Mouse (Mus musculus) embryonic stem cell, embryonic (primary cell): ENCODE data around the gene Nlgn3.

Experiments used
- CTCF ChIA-PET, 4 experiments: fragments of 300-600 bp in 2 of 4; fragments of 350-600 bp in 2 of 4; sonication (Branson Sonifier 250); formaldehyde crosslinking; loops; one replicate each; lab custom pipeline; 2022; ENCODE audit warnings: inconsistent platforms in 2 of 4; lab: Charles Lee
- POLR2A ChIA-PET, 4 experiments: fragments of 300-600 bp in 2 of 4; fragments of 350-600 bp in 2 of 4; sonication (Branson Sonifier 250); formaldehyde crosslinking; loops; one replicate each; lab custom pipeline; 2022; ENCODE audit warnings: antibody characterized with exemption in 4 of 4, inconsistent platforms in 1 of 4; lab: Charles Lee

Nlgn3 gene

DNA sequence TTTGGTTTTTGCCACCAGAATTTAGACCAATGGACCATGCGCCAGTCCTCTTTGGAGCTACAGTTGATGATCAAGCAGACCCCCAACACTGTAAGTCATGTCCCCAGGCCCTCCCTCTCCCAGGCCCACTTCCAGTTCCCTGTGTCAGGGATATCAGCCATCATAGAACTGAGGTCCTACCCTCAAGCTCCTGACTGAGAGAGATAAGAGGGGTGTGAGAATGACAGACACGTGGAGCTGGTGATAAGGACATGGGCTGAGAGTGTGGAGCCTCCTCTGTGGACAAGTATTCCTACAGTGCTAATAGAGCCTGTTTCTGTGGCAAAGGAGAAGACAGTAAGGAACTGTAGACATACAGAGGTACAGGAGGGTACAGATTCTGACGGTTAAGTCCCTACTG lies 11.4 kb upstream of the Nlgn3 start:
- ChIA-PET POLR2A (interaction anchor here in 2 of 4 experiments (1.2 to 1.9 kb wide), 2 partner anchors 44 to 203 kb away, joined by 4 to 7 read pairs; no protein-coding TSS in a partner anchor), CTCF (interaction anchor here in 1 of 4 experiments (1.5 kb wide), 1 partner anchor 14 kb away, joined by 3 read pairs; no protein-coding TSS in a partner anchor)

- CTCF ChIA-PET = no interaction called here
- POLR2A ChIA-PET = interaction anchor here in 1 of 4 experiments (1.3 kb wide), 1 partner anchor 44 kb away, joined by 4 read pairs; no protein-coding TSS in a partner anchor
Observed at GRCm38 (mm10) chrX:101288432-101288831, 10.5 kb upstream of the Nlgn3 start.

GRCm38 (mm10) chrX:101289037-101289436 lies 9.9 kb upstream of the Nlgn3 start:
- ChIA-PET POLR2A (interaction anchor here in 1 of 4 experiments (1.3 kb wide), 1 partner anchor 44 kb away, joined by 4 read pairs; no protein-coding TSS in a partner anchor), CTCF (no interaction called here)

DNA sequence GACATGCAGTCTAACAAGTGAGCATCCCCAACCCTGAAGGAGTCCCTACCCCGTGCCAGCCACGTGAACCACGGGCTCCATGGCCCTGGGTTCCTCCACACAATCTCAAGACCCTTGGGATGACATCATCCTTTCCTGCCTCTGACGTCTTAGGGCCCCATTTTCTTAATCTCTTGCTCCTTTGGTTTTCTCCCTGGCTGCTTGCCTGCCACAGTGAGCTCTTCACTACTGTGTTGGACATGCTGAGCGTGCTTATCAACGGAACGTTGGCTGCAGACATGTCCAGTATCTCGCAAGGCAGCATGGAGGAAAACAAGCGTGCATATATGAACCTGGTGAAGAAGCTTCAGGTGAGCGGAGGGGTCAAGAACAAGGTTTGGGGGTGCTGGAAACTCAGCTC lies 8.9 kb upstream of the Nlgn3 start:
- ChIA-PET POLR2A (no interaction called here), CTCF (interaction anchor here in 2 of 4 experiments (0.6 to 0.7 kb wide), 2 partner anchors 9 to 196 kb away, joined by 3 to 4 read pairs; partner anchors contain the start of gene Nlgn3 (in 1 of the 2))

DNA sequence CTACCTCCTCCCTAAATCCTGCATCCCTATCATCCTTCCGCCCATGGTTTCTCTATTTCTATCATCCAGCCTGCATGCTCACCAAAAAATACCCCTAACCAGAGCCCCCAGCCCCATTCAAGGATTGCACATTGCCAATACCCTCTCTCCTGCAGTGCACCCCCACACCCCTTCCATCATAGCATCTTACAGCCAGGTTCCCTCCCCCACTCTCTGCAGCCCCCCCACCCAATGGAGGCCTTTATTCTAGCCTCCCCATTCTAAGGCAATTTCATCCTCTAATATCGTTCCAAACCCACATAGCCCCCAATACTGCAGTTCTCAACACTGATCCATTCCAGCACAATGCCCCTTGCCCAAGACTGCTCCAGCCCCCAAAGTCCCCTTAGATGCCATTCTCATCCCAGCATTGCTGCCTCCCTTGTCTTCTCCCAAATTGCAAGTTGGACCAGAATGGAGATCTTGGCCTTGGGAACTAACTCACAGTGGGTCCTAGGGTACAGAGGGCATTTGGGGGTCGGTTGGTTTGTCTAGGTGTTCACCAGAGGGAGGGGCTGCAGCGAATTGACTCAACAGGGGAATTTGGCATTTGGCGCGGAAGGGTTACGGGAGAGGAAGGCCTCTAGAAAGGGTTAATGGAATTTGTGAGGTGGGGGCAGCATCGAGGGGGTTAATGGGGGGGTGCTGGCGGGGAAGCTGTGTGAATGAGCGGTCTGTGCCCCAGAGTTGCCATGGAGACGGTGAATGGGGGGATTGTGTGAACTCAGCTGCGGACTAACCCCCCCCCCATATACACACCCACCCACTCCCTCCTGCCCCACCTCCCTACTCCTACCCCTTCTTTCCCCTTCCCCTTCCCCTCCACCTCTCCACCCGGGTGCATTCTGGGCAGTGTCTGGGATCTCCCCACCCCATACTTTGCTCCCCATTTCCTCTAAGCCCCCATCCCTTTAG lies 782 bp downstream of the Nlgn3 start:
- POLR2A ChIA-PET = interaction anchor here in 3 of 4 experiments (0.6 to 1.4 kb wide), 9 partner anchors 26 to 485 kb away, joined by 3 to 6 read pairs (median 4); partner anchors contain the start of genes Foxo4 (in 1 of the 3) and Med12 (in 1 of the 3)
- CTCF ChIA-PET = interaction anchor here in 1 of 4 experiments (0.7 kb wide), 1 partner anchor 183 kb away, joined by 3 read pairs; no protein-coding TSS in a partner anchor

DNA sequence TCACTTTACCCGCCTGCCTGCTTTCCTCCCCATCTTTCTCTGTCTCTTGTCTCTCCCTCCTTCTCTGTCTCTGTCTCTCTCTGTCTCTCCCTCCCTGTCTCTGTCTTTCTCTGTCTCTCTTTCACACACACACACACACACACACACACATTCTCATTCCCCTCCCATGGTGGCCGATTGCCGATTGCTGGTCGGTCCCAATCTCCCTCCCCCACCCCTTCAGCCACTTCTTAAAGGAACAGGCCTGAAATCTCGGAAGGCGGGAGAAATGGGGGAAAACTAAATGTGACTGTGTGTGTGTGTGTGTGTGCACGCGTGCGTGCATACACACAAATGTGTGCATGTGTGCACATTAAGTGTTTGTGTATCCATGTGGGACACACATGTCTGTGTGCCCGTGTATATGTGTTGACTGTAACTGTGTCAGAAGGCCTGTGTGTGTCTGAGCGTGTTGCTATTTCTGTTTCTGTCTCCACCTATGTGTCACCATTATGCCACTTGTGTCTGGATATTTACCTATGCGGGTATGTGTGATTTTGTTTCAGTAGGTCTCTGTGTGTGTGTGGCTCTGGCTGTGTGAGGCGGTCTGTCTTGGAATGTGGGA lies 1.6 kb downstream of the Nlgn3 start:
- POLR2A ChIA-PET = no interaction called here
- CTCF ChIA-PET = no interaction called here

DNA sequence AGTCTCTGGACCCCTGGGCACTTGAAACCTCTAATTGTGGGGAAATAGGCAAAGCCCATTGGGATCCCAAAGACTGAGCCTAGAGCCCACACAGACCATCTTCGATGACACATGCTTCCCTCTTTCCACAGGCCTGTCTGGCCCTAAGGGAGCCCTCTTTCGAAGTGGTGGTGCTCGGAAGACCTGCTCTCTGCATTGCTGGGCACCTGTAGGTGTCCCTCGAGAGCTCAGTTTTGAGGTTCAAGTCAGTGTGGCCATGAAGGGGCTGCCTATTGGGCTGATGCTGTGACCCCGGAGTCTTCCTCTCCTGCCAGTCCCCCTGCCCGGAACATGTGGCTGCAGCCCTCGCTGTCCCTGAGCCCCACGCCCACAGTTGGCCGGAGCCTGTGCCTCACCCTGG lies 2.7 kb downstream of the Nlgn3 start:
- POLR2A ChIA-PET = interaction anchor here in 2 of 4 experiments (1.2 kb wide), 2 partner anchors 30 to 49 kb away, joined by 3 read pairs; no protein-coding TSS in a partner anchor
- CTCF ChIA-PET = interaction anchor here in 1 of 4 experiments (0.8 to 1.2 kb wide), 2 partner anchors 14 to 17 kb away, joined by 3 read pairs; no protein-coding TSS in a partner anchor

DNA sequence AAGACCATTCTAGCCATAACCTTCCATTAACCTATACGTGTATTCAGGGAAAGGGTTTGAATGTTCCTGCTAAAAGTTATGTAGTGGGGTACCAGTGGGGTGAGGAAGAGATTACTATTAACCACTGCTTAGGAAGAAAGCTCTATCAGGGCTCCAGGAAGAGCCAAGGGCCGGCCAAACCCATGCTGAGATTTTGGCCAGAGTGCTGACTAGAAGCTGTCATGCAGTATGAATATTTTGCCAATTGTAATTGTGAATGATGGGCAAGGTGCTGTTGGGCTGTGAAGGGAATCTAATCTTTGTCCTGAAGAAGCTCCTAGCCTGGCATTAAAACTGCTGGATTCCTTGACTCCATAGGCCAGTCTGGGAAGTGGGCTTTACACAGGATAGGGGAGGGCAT lies 5.7 kb downstream of the Nlgn3 start:
- ChIA-PET CTCF (interaction anchor here in 1 of 4 experiments (0.9 kb wide), 1 partner anchor 184 kb away, joined by 3 read pairs; no protein-coding TSS in a partner anchor), POLR2A (interaction anchor here in 2 of 4 experiments (0.9 to 1.6 kb wide), 5 partner anchors 8 to 48 kb away, joined by 3 to 7 read pairs (median 3); partner anchors contain the start of gene Med12 (in 2 of the 2))

DNA sequence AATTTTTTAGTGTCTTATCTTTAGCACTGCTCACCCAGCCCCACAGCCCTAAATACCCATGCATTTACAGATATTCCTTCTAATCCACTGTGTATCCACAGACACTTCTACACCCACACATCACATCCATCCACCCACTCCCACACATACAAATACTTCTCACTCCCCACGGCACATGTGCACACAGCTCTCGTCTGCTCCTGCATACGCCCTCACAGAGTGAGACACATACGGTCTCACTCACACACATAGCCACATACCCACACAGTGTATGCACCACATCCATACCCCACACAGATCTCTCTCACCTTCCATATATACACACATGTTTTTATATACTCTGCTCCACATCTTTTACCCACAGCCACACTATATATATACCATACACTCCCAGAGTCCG lies 10.3 kb downstream of the Nlgn3 start:
- ChIA-PET POLR2A (no interaction called here), CTCF (interaction anchor here in 1 of 4 experiments (0.6 kb wide), 1 partner anchor 58 kb away, joined by 5 read pairs; no protein-coding TSS in a partner anchor)

DNA sequence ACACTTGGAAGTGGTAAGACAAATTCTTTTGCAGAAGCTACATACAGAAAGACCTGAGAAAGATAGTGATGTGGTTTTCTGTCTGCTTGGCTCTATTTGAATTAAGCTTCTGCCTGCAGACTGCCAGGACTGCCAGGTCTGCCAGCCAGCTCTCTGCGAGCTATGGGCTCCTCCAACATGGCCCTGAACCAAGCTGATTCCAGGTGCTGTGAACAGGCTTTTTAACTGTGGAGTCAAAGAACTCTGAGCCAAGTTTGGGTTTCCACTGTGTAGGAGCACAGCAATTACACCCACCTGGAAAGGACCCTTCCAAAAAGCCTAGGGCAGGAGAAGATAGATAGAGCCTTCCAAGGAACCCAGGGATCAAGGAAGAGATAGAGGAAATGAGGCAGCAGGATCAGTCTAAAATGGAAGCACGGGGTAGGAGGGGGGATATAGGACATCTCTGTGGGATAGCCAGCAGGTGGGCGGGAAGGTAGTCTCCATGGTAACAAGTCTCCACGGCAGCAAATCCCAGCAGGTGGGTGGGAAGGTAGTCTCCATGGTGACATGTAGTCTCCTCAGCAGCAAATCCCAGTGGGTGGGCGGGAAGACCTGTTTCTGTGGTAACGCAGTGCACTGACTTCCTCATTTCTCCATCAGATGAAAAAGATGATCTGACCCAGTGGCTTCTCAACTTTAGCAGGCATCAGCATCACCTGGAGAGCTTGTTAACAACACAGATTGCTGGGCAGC lies 14.8 kb downstream of the Nlgn3 start:
- POLR2A ChIA-PET = interaction anchor here in 2 of 4 experiments (0.6 to 1.0 kb wide), 2 partner anchors 10 to 19 kb away, joined by 3 read pairs; no protein-coding TSS in a partner anchor
- CTCF ChIA-PET = interaction anchor here in 1 of 4 experiments (0.7 kb wide), 1 partner anchor 16 kb away, joined by 3 read pairs; no protein-coding TSS in a partner anchor

DNA sequence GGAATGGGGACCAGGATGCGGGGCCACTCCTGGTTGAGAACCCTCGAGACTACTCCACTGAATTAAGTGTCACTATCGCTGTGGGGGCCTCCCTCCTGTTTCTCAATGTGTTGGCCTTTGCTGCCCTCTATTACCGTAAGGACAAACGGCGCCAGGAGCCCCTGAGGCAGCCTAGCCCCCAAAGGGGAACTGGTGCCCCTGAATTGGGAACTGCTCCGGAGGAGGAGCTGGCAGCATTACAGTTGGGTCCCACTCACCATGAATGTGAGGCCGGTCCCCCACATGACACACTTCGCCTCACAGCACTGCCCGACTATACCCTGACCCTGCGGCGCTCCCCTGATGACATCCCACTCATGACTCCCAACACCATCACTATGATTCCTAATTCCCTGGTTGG lies 20.8 kb downstream of the Nlgn3 start:
- POLR2A ChIA-PET = interaction anchor here in 2 of 4 experiments (1.1 to 4.4 kb wide), 2 partner anchors 10 to 13 kb away, joined by 6 to 21 read pairs; no protein-coding TSS in a partner anchor
- CTCF ChIA-PET = interaction anchor here in 2 of 4 experiments (0.6 kb wide), 2 partner anchors 157 to 188 kb away, joined by 3 to 6 read pairs; no protein-coding TSS in a partner anchor

- ChIA-PET POLR2A (interaction anchor here in 2 of 4 experiments (0.6 to 1.4 kb wide), 5 partner anchors 41 to 242 kb away, joined by 3 to 11 read pairs (median 3); no protein-coding TSS in a partner anchor), CTCF (interaction anchor here in 2 of 4 experiments (0.5 to 1.3 kb wide), 6 partner anchors 26 to 195 kb away, joined by 3 to 4 read pairs (median 4); no protein-coding TSS in a partner anchor)
Observed at GRCm38 (mm10) chrX:101325989-101326899, 27.3 kb downstream of the Nlgn3 start.

- ChIA-PET POLR2A (interaction anchor here in 2 of 4 experiments (0.7 to 5.2 kb wide), 15 partner anchors 9 to 252 kb away, joined by 3 to 74 read pairs (median 3); partner anchors contain the start of genes Foxo4 (in 2 of the 2), Slc7a3 (in 2 of the 2), Med12 (in 1 of the 2) and Nlgn3 (in 1 of the 2)), CTCF (interaction anchor here (0.5 to 2.2 kb wide), 17 partner anchors 15 to 591 kb away, joined by 3 to 35 read pairs (median 3); partner anchors contain the start of gene Nono (in 1 of the 4))
Observed at GRCm38 (mm10) chrX:101329372-101330028, 30.5 kb downstream of the Nlgn3 start.

DNA sequence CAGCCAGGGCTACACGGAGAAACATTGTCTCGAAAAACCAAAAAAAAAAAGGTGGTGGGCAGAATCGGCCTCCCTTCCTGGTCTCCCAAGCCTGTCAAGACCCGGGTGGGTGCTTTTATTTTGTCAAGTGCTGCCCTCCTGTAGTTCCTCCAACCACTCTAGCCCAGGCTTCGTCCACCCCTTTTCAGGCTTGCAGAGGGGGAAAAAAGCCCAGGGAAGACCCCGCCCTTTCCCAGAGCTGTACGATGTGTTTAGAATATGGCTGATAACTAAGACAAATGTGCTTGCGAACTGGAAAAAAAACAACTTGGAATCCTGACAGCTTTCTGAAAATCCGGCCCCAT lies 33.0 kb downstream of the Nlgn3 start:
- CTCF ChIA-PET = interaction anchor here (0.6 to 2.2 kb wide), 13 partner anchors 9 to 1006 kb away, joined by 3 to 12 read pairs (median 4); partner anchors contain the start of gene Nono (in 1 of the 4)
- POLR2A ChIA-PET = interaction anchor here (0.6 to 5.2 kb wide), 64 partner anchors 9 to 604 kb away, joined by 3 to 74 read pairs (median 4); partner anchors contain the start of genes Med12 (in 4 of the 4), Foxo4 (in 3 of the 4), Nono (in 2 of the 4) and Slc7a3 (in 2 of the 4)
